Mouse (Mus musculus) megakaryocyte-erythroid progenitor cell, adult 5-6 weeks (primary cell): ENCODE measurements around the gene Smoc2. TPM values are rescaled to one million over a fixed set of nuclear protein-coding genes. Genes with fewer than 3 reads are reported as not detected.

ENCODE experiments used
- ATAC-seq: replicated peaks from 2 replicates; pipeline ENCODE4 v1.8.0; 2016; ENCODE audit warnings: mild to moderate bottlenecking, inconsistent platforms; ENCODE audit not compliant: severe bottlenecking, poor library complexity, low FRiP score, low TSS enrichment
- total RNA-seq, 2 experiments: library from RNA; stranded (forward) in 1 of 2; stranded (reverse) in 1 of 2; fragments of 200-1000, 215-1000 nt in 1 of 2; fragments of >200 nt in 1 of 2; fragmentation: Nextera tagmentation in 1 of 2; gene quantifications; 2 replicates each; pipeline ENCODE4 v1.2.3; 2014 to 2017

The Smoc2 gene
- total RNA-seq, 2 experiments from 2014 or later, result not detected

- no peak for ATAC-seq
Measured at GRCm38 (mm10) chr17:14340736-14341135, 61.4 kb downstream of the Smoc2 start.

- no peak for ATAC-seq
Measured at GRCm38 (mm10) chr17:14342511-14342910, 63.2 kb downstream of the Smoc2 start.

DNA sequence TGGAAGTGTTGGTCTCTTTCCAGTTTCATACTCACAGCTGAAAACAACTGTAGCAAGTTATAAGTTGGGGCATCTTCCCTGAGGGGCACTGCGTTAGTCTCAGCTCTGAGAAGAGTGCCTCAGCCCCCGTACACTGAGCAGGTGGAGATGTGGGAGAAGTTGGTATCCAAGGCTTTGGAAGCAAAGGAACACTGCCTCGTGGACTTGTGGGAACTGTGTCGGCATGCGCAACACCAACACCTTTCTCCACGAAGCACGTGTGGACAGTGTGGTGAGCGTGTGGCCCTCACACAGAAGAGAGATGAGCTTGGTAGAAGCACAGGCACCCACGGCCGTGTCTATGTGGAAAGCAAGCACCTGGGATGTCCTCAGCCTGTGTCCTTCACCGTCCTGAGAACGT is 64.1 kb downstream of the Smoc2 start:
- no peak for ATAC-seq

DNA sequence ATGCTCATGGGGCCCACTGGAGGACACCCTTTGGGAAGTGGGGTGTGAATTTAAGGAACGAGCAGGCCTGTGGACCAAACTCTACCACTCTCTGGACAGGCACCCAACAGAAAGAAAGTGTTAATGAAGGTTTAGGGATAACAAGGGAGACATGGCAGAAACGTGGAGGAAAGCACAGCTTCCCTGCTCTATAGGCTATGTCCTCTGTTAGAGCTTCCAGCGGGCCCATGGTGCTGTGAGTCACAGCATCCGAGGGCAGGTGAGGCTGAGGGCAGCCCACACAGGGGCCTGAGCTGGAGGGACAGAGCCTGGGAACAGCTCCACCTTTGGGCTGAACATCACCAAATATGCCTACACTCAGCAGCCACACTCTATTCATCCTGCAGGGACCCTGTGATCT is 66.2 kb downstream of the Smoc2 start:
- ATAC-seq, result no peak

DNA sequence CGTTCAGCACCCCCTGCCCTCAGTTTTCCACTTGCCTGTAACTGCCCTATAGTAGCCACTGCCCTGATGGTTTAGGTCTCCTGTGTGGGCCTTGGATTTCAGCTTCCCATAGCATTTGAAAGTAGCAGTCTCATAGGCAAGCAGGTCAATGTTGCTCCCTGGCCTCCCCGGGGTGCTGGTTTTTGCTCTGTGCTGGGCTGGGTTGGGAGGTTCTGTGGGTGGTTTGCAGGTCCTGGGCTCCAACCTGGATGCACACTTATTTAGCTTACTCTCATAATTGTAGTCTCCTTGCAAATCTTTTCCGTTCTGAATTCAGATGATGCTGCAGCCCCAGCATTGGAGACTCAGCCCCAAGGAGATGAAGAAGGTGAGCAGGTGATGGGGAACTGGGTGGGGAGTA is 67.6 kb downstream of the Smoc2 start:
- no peak for ATAC-seq

DNA sequence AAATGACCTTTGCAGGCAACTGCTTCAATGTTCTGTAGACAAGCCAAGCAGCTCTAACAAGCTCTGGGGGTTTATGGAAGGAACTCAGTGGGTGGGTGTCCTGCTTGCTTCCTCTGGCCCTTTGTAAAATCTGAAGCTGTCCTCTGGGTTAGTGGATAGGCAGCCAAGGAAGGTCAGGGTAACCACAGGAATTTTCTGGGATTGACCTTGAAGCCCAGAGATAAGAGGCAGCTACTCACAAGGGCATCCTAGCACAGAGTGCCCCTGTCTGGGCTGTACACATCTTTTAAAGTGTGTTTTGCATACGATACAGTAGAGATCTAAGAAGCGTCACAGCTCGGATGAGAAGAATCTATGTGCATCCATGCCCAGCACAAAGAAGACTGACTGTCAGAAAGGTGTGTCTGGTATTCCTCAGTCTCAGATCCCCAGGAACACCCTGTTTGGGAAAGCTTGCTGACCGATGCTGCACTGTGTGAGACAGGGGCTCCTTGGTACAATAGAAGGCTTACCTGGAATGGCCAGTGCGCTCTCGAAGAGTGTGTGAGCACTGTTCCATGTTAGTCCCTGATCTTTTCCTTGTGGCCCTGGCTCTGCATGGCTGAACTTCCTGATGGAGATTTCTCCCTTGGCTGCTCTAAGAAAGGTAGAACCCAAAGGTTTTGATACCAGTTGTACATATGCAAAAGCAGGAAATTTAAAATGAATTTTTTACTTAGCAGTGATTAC is 69.9 kb downstream of the Smoc2 start:
- ATAC-seq, result no peak

GRCm38 (mm10) chr17:14353219-14354079 is 74.1 kb downstream of the Smoc2 start:
- ATAC-seq, result no peak

GRCm38 (mm10) chr17:14361511-14361910 is 82.2 kb downstream of the Smoc2 start:
- no peak for ATAC-seq

GRCm38 (mm10) chr17:14370476-14370875 is 91.2 kb downstream of the Smoc2 start:
- ATAC-seq, result no peak

DNA sequence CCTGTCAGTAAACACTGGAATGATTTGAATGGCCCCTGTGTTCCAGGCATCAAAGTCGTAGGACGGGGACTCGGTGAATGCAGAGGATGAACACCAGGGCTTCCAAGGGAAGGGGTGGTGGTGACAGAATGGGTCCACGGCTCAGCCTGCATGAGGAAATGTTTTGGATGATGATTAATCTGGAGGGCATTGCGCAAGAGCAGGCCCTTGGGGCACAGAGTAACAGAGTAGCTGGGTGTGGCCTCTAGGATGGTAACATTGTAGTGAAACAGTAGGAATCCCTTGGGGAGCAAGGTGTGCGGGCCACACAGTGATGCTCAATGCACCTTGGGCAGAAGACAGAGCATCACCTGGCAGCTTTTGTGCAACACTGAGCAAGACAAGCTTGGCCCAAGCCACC is 92.3 kb downstream of the Smoc2 start:
- ATAC-seq, result no peak

- no peak for ATAC-seq
Measured at GRCm38 (mm10) chr17:14372324-14373145, 93.2 kb downstream of the Smoc2 start.

DNA sequence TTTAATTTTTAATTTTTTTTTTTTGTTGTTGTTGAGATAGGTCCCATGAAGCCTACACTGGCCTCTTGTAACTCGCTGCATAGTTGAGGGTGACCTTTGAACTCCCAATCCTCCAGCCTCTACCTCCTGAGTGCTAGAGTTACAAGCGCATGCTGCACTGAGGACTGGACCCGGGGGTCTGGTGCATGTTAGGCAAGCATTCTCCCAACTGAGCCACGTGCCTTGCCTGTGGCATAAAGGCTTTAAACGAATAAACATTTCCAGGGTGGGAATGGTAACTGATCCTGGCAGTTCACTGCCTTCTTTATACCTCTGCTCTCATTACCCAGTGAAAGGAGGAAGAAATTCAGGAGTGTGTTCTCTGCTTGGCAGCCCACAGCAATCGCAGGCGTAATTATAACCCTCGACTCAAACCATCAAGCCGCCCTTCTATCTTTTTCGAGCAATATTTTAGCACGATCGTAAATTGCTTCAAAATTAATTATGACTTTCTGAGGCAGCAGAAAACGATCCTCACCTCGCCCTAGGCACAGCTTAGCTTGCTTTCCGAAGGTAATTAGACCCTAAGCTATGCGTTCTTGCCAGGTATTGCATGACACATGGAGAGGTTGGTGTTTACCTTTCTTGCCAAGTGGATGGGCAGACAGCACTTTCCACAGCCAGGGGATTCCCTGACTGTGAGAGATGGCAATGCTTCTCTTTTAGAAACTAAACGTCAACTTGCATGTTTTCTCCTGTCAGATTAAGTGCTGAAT is 99.6 kb downstream of the Smoc2 start:
- no peak for ATAC-seq

DNA sequence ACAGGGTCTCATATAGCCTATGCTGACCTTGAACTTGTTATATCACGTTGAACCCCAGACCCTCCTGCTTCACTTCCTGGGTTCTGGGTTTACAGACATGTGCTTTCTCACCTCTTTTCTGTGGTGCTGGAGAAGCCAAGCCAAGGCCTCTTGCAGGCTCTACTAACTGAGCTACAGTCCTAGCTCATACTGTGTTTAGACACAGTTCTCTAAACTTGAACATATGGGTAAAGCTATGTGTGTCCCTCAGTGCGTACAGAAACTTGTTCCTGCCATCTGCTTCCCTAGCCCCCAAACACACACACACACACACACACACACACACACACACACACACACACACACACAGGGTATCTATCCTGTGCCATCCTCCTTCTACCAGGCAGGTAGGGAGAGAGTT is 100.2 kb downstream of the Smoc2 start:
- no peak for ATAC-seq

DNA sequence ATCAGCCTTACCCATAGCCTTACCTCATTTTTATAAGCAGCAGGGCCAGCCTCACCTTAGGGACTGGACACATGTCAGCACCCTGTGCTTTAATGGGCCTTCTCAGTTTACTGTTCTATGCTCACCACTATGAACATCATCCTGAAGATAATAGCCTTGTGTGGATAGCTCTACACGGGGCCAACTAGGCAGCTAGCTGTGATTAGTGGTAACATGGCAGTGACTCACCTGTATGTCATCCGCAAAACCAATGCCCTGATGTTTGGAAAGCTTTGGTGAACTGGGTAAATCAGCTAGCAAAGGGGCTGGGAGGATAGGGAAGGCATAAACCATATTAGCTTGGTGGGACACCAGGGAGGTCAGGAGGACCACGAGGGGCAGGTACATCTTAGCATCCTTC is 100.7 kb downstream of the Smoc2 start:
- no peak for ATAC-seq

GRCm38 (mm10) chr17:14380526-14380925 is 101.2 kb downstream of the Smoc2 start:
- ATAC-seq, result no peak

GRCm38 (mm10) chr17:14381482-14381881 is 102.2 kb downstream of the Smoc2 start:
- ATAC-seq, result no peak

- no peak for ATAC-seq
Measured at GRCm38 (mm10) chr17:14383981-14384380, 104.7 kb downstream of the Smoc2 start.

DNA sequence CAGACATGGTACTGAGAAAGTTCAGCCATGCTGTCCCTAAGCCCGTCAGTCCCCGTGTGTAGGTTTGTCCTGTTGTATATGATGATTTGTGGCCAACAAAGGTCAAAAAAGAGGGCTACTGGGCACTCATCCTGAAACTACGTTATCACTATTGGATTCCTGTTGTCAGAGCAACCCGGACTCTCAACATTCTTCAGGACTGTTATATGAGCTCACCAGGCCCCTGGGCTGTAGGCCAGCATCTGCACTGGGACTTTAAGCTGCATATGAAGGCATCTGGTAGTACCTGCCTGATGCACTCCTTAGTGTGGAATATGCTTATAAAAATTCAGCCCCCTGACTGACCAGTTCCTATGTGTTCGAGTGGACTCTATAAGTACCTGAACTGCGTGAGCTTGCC is 105.7 kb downstream of the Smoc2 start:
- ATAC-seq, result no peak

- no peak for ATAC-seq
Measured at GRCm38 (mm10) chr17:14387261-14387660, 108.0 kb downstream of the Smoc2 start.
